Mouse (Mus musculus) thymus, adult 18-20 months (tissue): ENCODE results near the gene Neurl2.
"Not testable (repeated sequence)": the region's sequence is repeated elsewhere in the genome, so short reads cannot be mapped to it uniquely, and the experiment has no call there.

Experiments
- DNase-seq, 2 experiments: peaks; one replicate each; pipeline ENCODE4 v3.0.0; 2022; ENCODE audit warnings: mixed read lengths in 2 of 2

The Neurl2 gene

DNA sequence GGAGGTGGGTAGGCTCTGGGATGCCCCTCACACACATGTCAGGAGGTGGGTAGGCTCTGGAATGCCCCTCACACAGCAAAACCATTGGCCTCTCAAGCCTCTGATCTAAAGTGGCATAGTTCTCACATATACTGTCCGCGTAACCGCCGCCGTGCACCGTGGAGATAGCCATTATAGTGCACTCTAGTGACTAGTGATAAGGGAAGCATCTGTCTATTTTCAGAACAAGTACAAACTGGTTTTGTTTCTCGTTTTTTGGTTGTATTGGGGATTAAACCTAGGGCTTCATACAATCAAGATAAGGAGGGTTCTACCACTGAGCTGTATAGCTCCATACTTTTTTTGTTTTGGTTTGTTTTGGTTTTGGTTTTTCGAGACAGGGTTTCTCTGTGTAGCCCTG is 17.4 kb downstream of the Neurl2 start:
- DNase-seq, result no peak

DNA sequence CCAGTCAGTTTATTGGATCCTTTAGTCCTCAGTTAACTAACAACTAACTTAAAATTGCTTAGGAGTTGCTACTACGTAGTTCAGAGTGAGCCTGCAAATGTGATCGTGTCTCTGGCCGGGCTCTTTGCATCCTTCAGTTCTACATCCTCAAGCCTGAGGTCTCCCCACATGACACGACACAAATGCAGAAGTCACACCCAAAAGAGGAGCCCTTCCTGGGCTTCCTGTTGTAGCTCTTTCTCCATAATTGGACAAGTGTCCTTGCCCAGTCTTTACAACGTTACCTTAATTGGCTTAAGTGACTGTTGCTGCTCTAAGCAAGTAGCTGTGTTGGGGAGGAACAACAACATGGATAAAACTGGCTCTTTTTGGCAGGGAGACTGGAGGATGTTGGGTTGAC is 17.9 kb downstream of the Neurl2 start:
- DNase-seq, result no peak

DNA sequence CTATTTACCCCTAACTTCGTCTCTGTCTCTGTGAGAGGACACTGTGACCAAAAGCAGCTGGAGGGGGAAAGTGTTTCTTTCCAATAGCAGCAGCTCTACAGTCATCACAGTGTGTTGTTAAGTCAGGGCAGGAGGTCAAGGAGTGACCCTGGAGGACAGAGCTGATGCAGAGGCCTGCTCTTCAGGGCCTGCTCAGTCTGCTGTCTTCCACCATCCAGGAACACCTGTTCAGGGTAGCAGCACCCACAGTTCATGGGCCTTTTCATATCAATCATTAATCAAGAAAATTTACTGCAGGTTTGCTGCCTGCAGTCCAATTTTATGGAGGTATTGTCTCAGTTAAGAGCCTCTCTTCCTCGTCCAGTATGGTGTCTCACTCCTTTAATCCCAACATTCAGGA is 19.7 kb downstream of the Neurl2 start:
- no peak for DNase-seq

- no peak for DNase-seq
Observed at GRCm38 (mm10) chr2:164806614-164807013, 26.6 kb downstream of the Neurl2 start.

DNA sequence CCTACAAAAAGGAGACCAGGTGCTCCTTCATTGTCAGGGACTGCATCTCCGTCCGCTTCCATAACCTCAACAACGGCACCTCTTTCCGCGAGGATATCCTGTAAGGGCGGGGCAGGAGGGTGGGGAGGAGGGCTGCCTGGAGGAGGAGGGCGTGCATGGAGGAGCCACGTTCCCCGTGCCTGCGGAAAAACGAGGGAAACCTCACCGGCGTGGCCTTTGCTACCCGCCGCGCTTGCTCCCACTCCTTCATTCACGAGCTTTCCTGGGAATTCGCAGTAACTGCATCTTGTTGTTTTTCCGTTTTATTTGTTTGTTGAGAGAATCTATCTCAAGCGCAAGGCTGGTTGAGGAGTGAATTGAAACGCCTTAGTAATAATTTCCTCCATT is 27.9 kb downstream of the Neurl2 start:
- no peak for DNase-seq

DNA sequence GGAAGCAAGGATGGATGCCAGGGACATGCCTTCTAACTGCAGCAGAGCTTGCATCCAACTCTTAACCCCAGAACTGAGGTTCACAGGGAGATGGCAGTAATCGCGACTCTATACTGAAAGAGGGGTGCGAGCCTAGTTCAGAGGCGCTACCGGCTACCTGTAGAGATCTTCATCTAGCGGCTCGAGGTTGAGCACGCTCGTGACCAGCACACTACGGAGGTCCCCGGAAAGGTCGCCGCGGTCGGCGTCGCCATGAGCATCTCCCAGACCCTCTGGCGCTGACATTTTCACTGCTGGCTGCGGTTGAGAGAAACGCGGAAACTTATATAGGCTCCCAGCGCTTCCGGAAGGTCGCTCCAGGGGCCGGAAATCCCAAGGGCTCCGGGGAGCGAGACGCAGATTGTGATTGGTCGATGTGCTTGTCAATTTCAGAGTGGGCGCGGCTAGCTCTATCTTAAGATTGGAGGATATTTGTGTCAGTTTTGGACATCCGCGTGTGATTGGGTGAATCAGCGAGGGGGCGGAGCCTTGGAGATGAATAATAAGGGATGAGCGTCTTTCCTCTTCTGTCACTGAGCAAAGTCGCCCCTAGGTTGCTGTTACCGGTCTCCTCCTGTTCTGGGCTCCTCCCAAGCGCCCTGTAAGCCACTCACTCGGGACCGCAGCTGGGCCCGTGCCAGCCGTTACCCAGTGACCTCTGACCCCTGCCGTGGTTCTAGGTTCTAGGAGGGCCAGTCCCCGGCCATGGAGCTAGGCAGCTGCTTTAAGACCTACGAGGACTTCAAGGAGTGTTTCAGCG is 28.5 kb downstream of the Neurl2 start, which contains the start of the genes Acot8 and Zswim3:
Gene Acot8, minus strand, starts transcription at position 350 of the 799 bp plus-strand sequence.
Gene Zswim3, plus strand, starts transcription at position 566 of the 799 bp plus-strand sequence.
- peak; percentile 94 to 99 for DNase-seq

DNA sequence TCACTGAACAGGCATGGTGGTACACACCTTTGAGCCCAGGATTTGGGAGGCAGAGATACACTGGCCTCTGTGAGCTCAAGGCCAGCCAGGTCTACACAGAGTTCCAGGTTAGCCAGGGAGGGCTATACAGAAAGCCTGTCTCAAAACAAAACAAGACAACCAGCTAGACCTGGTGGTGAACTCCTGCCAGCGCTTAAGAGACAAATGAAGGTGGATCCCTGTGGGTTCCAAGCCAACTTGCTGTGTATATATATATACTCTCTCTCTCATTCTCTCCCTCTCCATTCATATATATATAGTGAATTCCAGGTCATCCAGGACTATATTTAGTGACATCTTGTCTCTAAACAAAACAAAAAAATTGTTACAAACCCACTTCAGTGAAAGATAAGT is 29.3 kb downstream of the Neurl2 start:
- no peak for DNase-seq

- DNase-seq, result no peak
Observed at GRCm38 (mm10) chr2:164803201-164803920, 29.9 kb downstream of the Neurl2 start.

DNA sequence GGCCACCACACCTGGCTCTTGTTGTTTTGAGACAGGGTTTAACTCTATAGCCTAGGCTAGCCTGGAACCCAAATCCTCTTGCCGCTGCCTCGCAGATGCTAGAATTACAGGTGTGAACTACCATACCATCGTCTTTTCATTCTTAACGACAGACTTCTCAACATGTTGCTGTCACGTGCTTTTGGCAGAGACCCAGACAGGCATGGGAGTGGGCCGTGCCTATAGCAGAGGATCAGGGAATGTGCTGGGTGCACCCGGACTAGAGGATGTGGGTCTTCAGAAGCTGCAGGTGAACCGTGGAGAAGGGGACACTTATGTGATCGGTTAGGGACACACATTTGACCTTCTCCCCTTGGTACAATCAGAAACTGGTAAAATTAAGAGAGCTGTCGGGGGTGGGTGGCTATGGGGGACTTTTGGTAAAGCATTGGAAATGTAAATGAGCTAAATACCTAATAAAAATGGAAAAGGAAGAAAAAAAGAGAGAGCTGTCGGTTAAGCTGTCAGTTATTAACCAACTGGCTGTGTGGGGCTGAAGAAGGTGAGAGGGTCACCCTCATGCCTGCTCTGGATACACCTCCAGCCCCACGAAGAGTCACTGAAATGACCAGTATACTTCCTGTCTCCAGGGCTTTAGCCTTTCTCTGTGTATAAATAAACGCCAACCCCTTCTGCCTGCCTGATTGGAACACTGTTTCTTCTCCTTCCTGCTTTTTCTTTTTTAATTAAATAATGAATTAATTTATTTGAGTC is 32.8 kb downstream of the Neurl2 start:
- DNase-seq, result no peak

GRCm38 (mm10) chr2:164798554-164798953 is 34.7 kb downstream of the Neurl2 start:
- not testable (repeated sequence) for DNase-seq

DNA sequence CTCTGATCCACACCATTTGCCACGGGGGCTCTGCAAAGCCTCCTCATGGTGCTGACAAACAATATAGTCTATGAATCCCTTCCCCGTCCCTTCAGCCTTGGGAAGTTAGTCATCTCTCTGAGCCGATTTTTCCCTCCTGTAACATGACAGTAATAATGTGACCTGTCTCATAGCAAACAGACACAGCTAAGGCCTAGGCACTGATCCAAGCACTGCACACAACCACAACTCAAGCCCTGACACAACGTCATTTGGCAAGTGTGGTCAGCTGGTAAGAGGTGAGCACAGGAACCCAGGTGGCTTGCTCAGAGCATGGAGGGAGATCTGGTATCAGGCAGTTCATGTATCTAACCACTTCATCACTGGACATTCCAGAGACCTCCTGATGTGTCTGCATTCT is 37.4 kb downstream of the Neurl2 start:
- DNase-seq, result no peak

DNA sequence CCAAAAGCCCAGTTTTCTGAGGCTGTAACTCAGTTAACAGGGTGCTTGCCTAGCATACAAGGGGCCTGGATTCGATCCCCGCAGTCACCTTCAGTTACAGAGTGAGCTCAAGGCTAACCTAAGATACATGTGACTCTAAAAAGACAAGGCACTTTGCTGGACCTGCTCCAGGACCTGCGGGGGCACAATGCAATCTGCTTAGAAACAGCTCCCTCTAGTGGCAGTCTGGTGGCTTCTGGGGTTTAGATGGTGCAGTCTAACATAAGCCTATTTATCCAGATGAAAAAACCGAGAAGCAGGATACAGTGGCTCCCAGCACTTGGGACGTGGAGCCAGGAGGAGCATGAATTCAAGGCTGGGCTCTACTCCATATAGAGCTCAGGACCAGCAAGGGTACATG is 39.0 kb downstream of the Neurl2 start:
- DNase-seq, result peak; percentile 21 to 52

- no peak for DNase-seq
Observed at GRCm38 (mm10) chr2:164793772-164794171, 39.5 kb downstream of the Neurl2 start.

DNA sequence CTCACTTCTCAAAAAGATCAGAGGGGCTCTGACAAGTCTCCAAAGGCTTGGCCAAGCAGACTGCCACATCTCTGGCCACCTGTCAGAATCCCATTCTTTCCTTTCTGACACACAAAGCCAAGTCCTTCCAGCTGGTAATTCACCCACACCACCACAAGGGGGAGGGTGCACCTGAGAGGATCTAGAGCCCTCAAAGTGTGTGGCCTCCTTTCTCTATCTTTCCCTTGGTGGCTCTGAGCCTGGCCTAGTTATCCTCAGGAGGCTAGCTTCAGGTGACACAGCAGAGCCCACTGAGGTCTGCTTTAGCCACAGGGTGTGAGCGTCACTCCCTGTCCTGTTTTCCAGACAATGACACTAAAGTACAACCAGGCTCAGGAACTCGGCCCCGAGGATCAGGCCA is 40.0 kb downstream of the Neurl2 start:
- peak; percentile 27 to 35 for DNase-seq

GRCm38 (mm10) chr2:164792400-164793190 is 40.7 kb downstream of the Neurl2 start:
- no peak for DNase-seq

DNA sequence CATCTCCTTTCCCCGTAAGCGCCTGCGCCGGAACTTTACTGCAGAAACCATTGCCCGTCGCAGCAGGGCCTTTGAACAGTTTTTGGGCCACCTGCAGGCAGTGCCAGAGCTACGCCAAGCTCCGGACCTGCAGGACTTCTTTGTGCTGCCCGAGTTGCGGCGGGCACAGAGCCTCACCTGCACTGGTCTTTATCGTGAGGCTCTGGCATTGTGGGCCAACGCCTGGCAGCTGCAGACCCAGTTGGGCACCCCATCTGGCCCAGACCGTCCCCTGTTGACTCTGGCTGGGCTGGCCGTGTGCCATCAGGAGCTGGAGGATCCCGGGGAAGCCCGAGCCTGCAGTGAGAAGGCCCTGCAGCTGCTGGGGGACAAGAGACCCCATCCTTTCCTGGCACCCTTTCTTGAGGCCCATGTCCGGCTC is 41.4 kb downstream of the Neurl2 start:
- no peak for DNase-seq

DNA sequence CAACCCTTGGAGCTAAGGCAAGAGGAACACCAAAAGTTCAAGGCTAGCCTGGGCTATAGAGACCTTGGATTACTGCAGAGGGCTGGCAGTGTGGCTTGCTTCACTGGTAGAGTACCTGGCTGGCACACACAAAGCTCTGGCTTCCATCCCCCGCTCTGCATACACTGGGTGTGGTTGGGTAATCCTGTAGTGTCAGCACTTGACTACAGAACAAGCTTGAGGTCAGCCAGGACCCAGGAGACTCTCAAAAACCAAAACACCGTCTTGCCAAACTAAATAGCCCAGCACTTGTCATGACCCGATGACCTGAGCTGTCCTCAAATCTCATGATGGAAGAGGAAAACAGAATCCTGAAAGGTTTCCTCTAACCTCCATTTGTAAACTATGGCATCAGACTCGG is 42.8 kb downstream of the Neurl2 start:
- no peak for DNase-seq

DNA sequence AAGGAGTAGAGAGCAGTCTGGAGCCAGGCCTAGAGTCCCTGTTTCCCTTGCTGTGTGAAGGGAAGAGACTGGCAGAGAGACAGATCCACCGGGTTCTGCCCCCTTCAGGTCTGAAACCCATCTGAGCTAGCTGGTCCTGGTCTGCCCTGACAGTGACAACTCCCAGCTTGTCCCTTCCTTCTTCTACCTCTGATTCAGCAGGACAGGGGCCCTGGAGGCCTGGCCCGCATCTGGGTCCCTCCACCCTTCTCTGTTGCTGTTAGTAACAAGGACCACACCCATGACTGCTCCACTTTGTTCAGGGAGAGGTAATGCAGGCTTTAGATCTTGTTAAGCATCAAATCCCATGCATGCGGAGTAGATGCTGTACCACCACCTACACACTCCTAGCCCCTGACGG is 44.8 kb downstream of the Neurl2 start:
- DNase-seq, result no peak

- DNase-seq, result no peak
Observed at GRCm38 (mm10) chr2:164787779-164788178, 45.5 kb downstream of the Neurl2 start.

DNA sequence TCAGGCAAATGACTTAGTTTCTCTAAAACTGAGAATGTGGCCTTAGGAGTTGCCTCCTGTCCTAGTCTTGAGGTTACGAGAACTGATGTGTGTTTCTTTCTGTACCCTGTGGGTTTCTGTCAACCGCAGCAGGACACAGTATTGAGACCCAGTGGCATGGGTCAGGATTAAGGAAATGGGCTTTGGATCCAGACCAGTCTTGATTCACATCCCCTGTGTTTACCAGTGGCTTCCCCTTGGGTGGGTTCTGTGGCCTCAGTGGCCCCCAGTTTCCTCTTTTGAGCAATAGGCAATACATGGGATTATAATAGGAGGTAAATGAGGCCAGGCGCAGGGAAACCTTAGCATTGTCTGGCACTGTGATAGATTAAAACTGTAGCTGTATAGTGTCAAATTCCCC is 46.2 kb downstream of the Neurl2 start:
- DNase-seq, result no peak

- DNase-seq, result peak in 1 of 2 experiments; percentile 7
Observed at GRCm38 (mm10) chr2:164786388-164786885, 46.8 kb downstream of the Neurl2 start.
